Mouse (Mus musculus) frontal cortex, adult 2 months (tissue): Measurements from ENCODE around the gene Mecom. TPM values are rescaled to one million over a fixed set of nuclear protein-coding genes. Genes with fewer than 3 reads are reported as not detected.

ENCODE experiments used
- DNase-seq, 2 experiments: peaks; one replicate each; pipeline ENCODE4 v3.0.0; 2022; ENCODE audit warnings: low spot score in 1 of 2; ENCODE audit errors: extremely low spot score in 1 of 2
- polyA plus RNA-seq: library from polyadenylated mRNA; depleted of rRNA; stranded (reverse); fragments of >200 nt; gene quantifications from 2 replicates; pipeline ENCODE4 v1.2.3, GENCODE M21; 2012

Mecom gene
- polyA plus RNA-seq, 1 experiment = 2.6 TPM

DNA sequence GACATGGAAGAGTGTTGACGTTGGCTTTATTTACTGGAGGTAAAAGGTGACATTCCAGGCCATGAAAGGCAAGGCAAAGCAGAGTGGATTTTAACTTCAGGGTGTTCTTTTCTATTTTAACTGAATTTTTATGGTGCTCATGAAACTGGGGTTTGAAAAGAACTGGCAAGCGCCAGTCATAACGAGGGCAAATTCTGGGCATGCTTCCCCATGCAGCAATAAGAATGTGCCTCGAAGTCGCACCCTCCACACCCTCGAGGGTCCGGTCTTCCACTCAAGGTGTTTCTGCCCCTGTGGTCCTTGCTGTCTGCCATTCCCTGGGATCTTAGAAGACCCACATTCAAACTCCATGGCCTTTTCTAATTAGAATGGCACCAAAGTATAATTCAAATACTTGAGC, 547.5 kb downstream of the Mecom start:
- no peak for DNase-seq

DNA sequence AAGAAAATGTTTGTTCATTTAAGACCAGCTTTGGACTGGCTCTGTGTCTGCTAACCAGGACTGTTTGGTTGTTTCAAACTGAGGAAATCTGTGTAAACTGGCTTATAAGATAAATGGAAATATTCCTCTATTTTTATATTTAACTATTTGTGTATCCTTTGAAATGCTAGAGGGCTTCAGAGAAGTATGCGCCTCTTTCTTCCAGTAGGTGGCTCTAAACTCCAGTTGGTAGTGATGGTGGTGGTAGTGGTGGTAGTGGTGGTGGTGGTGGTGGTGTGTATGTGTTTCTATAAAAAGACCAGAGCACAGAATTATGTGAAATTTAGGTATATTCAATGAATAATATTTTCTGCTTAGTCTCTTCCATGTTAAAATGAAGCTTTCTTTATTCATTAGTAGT, 548.8 kb downstream of the Mecom start:
- DNase-seq = no peak

GRCm38 (mm10) chr3:29997068-29997467, 550.7 kb downstream of the Mecom start:
- no peak for DNase-seq

GRCm38 (mm10) chr3:29993346-29993745, 554.5 kb downstream of the Mecom start:
- DNase-seq = peak in 1 of 2 experiments; percentile 19

DNA sequence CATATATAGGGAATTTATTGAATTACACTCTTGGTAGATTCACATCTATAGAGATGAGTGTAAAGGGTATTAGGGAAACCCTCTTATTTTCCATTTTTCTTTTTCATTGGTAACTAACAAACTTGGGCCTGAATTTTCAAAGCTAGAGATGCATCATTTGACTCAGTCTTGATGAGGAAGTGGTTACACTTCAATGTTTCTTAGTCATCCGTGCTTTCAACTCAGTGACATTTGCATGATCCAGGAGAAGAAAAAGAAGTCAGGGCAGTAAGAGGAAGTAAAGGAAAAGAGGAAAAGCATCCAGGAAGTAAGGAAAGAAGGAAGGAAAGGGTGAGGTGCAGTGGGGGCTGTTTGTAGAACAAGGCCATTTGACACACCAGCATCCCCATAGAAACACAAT, 556.3 kb downstream of the Mecom start:
- DNase-seq = no peak

GRCm38 (mm10) chr3:29984431-29984830, 563.4 kb downstream of the Mecom start:
- DNase-seq = no peak

- DNase-seq = no peak
Observed at GRCm38 (mm10) chr3:29981259-29981910, 566.4 kb downstream of the Mecom start.

DNA sequence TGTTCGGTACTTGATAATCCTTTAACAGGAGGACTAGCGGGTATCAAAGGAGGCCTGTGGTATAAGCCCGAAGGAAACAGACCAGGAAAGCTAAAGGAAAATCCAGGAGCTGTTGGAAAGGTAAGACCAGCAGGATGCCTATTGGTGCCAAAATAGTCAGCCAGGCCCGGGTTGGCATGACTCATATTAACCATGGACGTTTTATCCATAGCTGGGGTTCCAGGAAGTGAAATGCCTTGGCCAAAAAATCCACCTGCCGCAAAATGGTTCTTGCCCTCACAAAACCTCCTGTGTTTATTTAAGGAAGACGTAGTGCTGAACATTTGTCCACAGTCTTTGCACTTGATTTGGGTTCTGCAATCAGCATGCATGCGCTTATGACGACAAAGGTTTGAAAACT, 567.3 kb downstream of the Mecom start:
- DNase-seq = no peak

- no peak for DNase-seq
Observed at GRCm38 (mm10) chr3:29976580-29976979, 571.2 kb downstream of the Mecom start.

DNA sequence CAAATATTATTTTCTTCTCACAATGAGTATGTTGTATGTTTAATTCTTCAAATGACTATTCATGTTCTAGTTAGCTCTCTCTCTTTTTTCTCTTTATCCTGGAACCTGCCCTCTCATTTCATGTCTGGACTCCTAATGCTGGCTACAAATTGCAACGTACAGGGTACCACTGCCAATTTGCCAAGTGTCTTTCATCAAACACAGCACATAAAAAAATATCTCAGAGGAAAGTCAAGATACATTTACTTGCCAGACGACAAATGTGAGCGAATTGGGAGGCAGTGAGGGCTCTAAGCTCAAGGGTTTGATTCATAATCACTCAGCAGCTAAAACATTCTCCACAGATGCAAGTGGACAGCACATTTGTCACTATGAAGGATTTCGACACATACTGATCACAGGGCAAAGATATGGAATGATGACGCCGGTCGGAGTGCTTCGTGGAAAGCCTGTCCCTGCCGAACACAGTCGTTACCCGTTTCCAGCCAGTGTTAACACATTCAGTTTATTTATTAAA, 579.3 kb downstream of the Mecom start:
- DNase-seq = no peak

- DNase-seq = no peak
Observed at GRCm38 (mm10) chr3:29963953-29964352, 583.9 kb downstream of the Mecom start.

- DNase-seq = no peak
Observed at GRCm38 (mm10) chr3:29963447-29963846, 584.4 kb downstream of the Mecom start.

- no peak for DNase-seq
Observed at GRCm38 (mm10) chr3:29959051-29959450, 588.8 kb downstream of the Mecom start.

GRCm38 (mm10) chr3:29957365-29958236, 590.2 kb downstream of the Mecom start:
- DNase-seq = no peak

- no peak for DNase-seq
Observed at GRCm38 (mm10) chr3:29953269-29953668, 594.5 kb downstream of the Mecom start.

- DNase-seq = no peak
Observed at GRCm38 (mm10) chr3:29950853-29951252, 597.0 kb downstream of the Mecom start.

DNA sequence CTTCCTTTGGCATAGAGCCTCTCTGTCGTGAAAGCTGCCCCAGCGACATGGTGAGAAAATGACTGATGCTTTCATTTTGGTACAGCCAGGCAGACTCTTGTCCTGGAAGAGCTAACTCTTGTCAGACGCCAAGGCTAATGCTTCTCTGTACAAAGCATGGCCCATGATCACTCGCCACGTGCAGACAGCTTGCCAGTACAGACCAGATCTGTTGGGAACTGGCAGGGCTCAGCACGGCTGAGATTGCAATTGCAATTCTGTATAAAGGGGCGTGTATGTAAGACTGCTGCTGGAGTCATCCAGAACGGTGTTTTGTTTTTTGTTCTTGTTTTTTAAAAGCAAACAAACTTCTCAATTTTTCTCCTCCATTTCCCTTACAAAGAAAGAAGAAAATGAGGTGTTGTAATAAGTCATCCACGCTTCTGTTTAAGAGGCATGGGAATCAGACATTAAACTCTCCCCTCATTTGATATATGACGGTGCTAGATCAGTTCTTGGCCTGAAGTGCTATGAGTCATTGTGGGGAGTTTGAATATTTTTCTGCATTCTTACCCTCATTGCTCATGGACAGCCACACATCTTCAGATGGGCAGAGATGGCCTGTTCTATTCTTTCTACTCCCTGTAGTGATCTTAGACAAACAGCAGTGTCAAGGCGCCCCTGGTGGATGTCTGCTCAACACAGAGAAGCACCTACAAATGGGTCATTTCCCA, 644.1 kb downstream of the Mecom start:
- no peak for DNase-seq
